Mouse (Mus musculus) ES-E14 (cell line): ENCODE results near the gene Yod1. TPM values are rescaled to one million over a fixed set of nuclear protein-coding genes. Genes with fewer than 3 reads are reported as not detected.

Experiments
- DNase-seq: peaks from one replicate; pipeline ENCODE4 v3.0.0-alpha.2; 2013; ENCODE audit warnings: low read depth, low spot score
- H3K27ac ChIP-seq: 2 replicates; pipeline ENCODE4 v1.5.1; 2012; ENCODE audit warnings: low read depth, mild to moderate bottlenecking, low read length, moderate library complexity, mixed read lengths; ENCODE audit not compliant: poor library complexity, insufficient read depth, severe bottlenecking
- H3K36me3 ChIP-seq: 2 replicates; pipeline ENCODE4 v1.6.1; 2012; ENCODE audit warnings: mild to moderate bottlenecking, low read length, moderate library complexity, mixed read lengths; ENCODE audit not compliant: control insufficient read depth, poor library complexity, insufficient read depth, severe bottlenecking
- H3K4me1 ChIP-seq, 2 experiments: fragments of 150-350 bp in 1 of 2; sonication (generic) in 1 of 2; 2 replicates each; pipeline ENCODE4 v1.6.1; 2012; ENCODE audit warnings: low read length in 2 of 2, mild to moderate bottlenecking in 1 of 2, mixed read lengths in 1 of 2; ENCODE audit not compliant: control insufficient read depth in 2 of 2, insufficient read depth in 2 of 2, poor library complexity in 1 of 2
- H3K4me3 ChIP-seq, 2 experiments: fragments of 150-350 bp in 1 of 2; sonication (generic) in 1 of 2; 2 replicates each; pipeline ENCODE4 v1.5.1; 2012; ENCODE audit warnings: low read length in 2 of 2, low read depth in 1 of 2, mild to moderate bottlenecking in 1 of 2, mixed read lengths in 1 of 2; ENCODE audit not compliant: insufficient read depth in 1 of 2, poor library complexity in 1 of 2, severe bottlenecking in 1 of 2
- H3K9ac ChIP-seq: 2 replicates; pipeline ENCODE4 v1.6.1; 2012; ENCODE audit warnings: low read depth, mild to moderate bottlenecking, low read length, mixed read lengths; ENCODE audit not compliant: poor library complexity, insufficient read depth, severe bottlenecking
- H3K9me3 ChIP-seq: fragments of 150-350 bp; sonication (generic); 2 replicates; pipeline ENCODE4 v1.6.1; 2012; ENCODE audit warnings: low read depth, mild to moderate bottlenecking, low read length; ENCODE audit not compliant: control insufficient read depth, insufficient read depth
- CHD2 ChIP-seq: IDR thresholded peaks from 2 replicates; pipeline ENCODE4 v1.6.1; 2014; ENCODE audit warnings: mild to moderate bottlenecking, low read depth, low read length, inconsistent platforms
- HCFC1 ChIP-seq: IDR thresholded peaks from 2 replicates; pipeline ENCODE4 v1.6.1; 2012; ENCODE audit warnings: low read length, inconsistent platforms, borderline replicate concordance; ENCODE audit not compliant: insufficient read depth
- MAFK ChIP-seq: IDR thresholded peaks from 2 replicates; pipeline ENCODE4 v1.6.1; 2014; ENCODE audit warnings: mild to moderate bottlenecking, low read depth, low read length, inconsistent platforms; ENCODE audit not compliant: insufficient read depth
- ZC3H11A ChIP-seq: IDR thresholded peaks from 2 replicates; pipeline ENCODE4 v1.6.1; 2012; ENCODE audit warnings: low read depth, mild to moderate bottlenecking, inconsistent platforms, low read length, borderline replicate concordance
- ZNF384 ChIP-seq: IDR thresholded peaks from 2 replicates; pipeline ENCODE4 v1.6.1; 2012; ENCODE audit warnings: low read depth, low read length, inconsistent platforms
- in situ Hi-C, 2 experiments: fragments of 600-800 bp; cut with MboI; formaldehyde crosslinking; loops; one replicate each; pipeline ENCODE4 v1.15.1; 2025; ENCODE audit warnings: low sequenced_read_pairs in 2 of 2, inconsistent platforms in 1 of 2; ENCODE audit not compliant: unreplicated experiment in 2 of 2
- total RNA-seq: library from RNA; depleted of rRNA; stranded (reverse); fragments of 300-350 nt; gene quantifications from 2 replicates; pipeline ENCODE4 v1.2.3, GENCODE M21; 2012

Gene Yod1
- total RNA-seq, 1 experiment = 4.5 TPM

- H3K4me1 ChIP-seq = peaks cover 0 to 2% of the 10 kb centered on the region in 2 experiments; a peak in 1 of 4 replicates
- TF ChIP-seq MAFK = no peak
- no peak for TF ChIP-seq ZC3H11A
- no peak for TF ChIP-seq CHD2
- TF ChIP-seq ZNF384 = no peak
- TF ChIP-seq HCFC1 = no peak
Measured at GRCm38 (mm10) chr1:130733671-130734070, 16.5 kb downstream of the Yod1 start.

GRCm38 (mm10) chr1:130734452-130734851 is 17.3 kb downstream of the Yod1 start:
- DNase-seq = no peak
- no peak overlapping the region for H3K27ac ChIP-seq
- H3K4me1 ChIP-seq = peaks cover 0 to 2% of the 10 kb centered on the region in 2 experiments; a peak in 1 of 4 replicates
- no peak overlapping the region for H3K4me3 ChIP-seq
- TF ChIP-seq HCFC1 (no peak), ZC3H11A (no peak), MAFK (no peak), ZNF384 (no peak), CHD2 (no peak)
- H3K36me3 ChIP-seq = no peaks in the 10 kb centered on the region
- H3K9me3 ChIP-seq = no peaks in the 10 kb centered on the region
- in situ Hi-C loops = no loop called here
- no peak overlapping the region for H3K9ac ChIP-seq

More at GRCm38 (mm10) chr1:130733671-130734070, 16.5 kb downstream of the Yod1 start:
- no peaks in the 10 kb centered on the region for H3K9me3 ChIP-seq
- in situ Hi-C loops = no loop called here
- H3K27ac ChIP-seq = no peak overlapping the region
- no peaks in the 10 kb centered on the region for H3K36me3 ChIP-seq
- no peak overlapping the region for H3K9ac ChIP-seq
- no peak for DNase-seq
- no peak overlapping the region for H3K4me3 ChIP-seq

- in situ Hi-C loops = no loop called here
- Histone ChIP-seq H3K9me3 (no peaks in the 10 kb centered on the region), H3K4me3 (no peak overlapping the region), H3K27ac (no peak overlapping the region), H3K36me3 (no peaks in the 10 kb centered on the region), H3K4me1 (peaks cover 0 to 2% of the 10 kb centered on the region in 2 experiments; a peak in 1 of 4 replicates), H3K9ac (no peak overlapping the region)
- DNase-seq = no peak
- TF ChIP-seq CHD2 (no peak), HCFC1 (no peak), ZNF384 (no peak), ZC3H11A (no peak), MAFK (no peak)
Measured at GRCm38 (mm10) chr1:130734852-130735251, 17.7 kb downstream of the Yod1 start.

- peak; percentile 81 for DNase-seq
- Histone ChIP-seq H3K4me1 (peaks cover 0 to 7% of the 10 kb centered on the region in 2 experiments; a peak in 2 of 4 replicates), H3K9me3 (no peaks in the 10 kb centered on the region), H3K27ac (no peak overlapping the region), H3K9ac (no peak overlapping the region), H3K4me3 (no peak overlapping the region), H3K36me3 (no peaks in the 10 kb centered on the region)
- in situ Hi-C loops = no loop called here
- TF ChIP-seq HCFC1 (no peak), ZNF384 (no peak), ZC3H11A (no peak), MAFK (no peak), CHD2 (no peak)
Measured at GRCm38 (mm10) chr1:130737411-130737881, 20.3 kb downstream of the Yod1 start.

GRCm38 (mm10) chr1:130737916-130738315 is 20.8 kb downstream of the Yod1 start:
- H3K9me3 ChIP-seq = no peaks in the 10 kb centered on the region
- in situ Hi-C loops = no loop called here
- no peak overlapping the region for H3K9ac ChIP-seq
- no peak for TF ChIP-seq CHD2
- no peak for TF ChIP-seq ZNF384
- no peak for TF ChIP-seq MAFK
- TF ChIP-seq HCFC1 = no peak
- no peak for TF ChIP-seq ZC3H11A
- H3K36me3 ChIP-seq = no peaks in the 10 kb centered on the region
- peaks cover 0 to 7% of the 10 kb centered on the region in 2 experiments; a peak in 2 of 4 replicates for H3K4me1 ChIP-seq
- no peak overlapping the region for H3K4me3 ChIP-seq
- DNase-seq = no peak
- H3K27ac ChIP-seq = no peak overlapping the region
